Mouse (Mus musculus): Measurements from ENCODE around the gene Gm14408. TPM values are rescaled to one million over a fixed set of nuclear protein-coding genes. Genes with fewer than 3 reads are reported as not detected.

The Gm14408 gene
- polyA plus RNA-seq (2017; shearing (Covaris generic)) = not detected

DNA sequence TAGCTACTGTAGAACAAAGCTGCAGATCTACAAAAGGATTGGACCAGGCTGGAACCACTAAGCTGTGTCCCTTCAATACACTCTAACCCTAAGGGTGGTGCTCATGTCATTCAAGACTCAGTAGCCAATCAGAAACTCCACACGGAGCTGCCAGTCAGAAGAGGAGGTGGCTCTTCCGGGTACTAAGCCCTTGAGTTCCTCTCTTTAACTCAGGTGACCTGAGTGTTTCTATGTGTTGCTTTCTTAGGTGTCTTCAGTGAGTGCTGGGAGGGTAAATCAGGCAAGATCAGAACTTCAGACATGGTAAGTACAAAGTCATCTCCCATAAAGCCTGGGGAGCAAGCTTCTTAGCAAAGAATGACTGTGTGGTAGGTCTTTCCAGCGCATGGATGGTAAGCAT, at the start of gene Gm14408:
TSS of gene Gm14408 (plus strand) at position 301 of the 400 bp plus-strand sequence.

DNA sequence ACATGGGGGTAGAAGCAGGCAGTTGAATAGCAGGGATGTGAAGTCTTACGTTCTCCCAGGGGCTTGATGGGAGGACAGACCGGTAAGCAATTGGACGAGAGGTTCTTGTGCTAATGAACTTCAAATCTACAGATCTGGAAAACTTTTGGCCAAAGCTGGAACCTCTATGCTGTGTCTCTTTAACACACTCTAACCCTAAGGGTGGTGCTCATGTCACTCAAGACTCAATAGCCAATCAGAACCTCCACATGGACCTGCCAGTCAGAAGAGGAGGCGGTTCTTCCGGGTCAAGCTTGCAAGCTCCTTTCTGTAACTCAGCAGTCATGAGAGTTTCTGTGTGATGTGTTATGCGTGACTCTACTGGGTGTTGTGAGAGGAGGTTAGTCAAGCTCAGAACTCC, 32.6 kb upstream of the Gm14408 start, which contains the start of gene Gm14295:
TSS of gene Gm14295 (plus strand) at position 301 of the 400 bp plus-strand sequence.

Other genes starting within 250 kb of the Gm14408 start
- not detected for gene Gm14308, start 194.8 kb upstream of the Gm14408 start, polyA plus RNA-seq (2017; shearing (Covaris generic))
- gene Zfp973, start 160.6 kb upstream of the Gm14408 start, polyA plus RNA-seq (2017; shearing (Covaris generic)) = 3.0 TPM
- 6.1 TPM for gene Gm14305, start 122.8 kb upstream of the Gm14408 start, polyA plus RNA-seq (2017; shearing (Covaris generic))
- gene Gm14295, start 32.5 kb upstream of the Gm14408 start, polyA plus RNA-seq (2017; shearing (Covaris generic)) = 5.9 TPM
- gene Gm14296, start 96.7 kb downstream of the Gm14408 start, polyA plus RNA-seq (2017; shearing (Covaris generic)) = 1.2 TPM
- gene Gm14419, start 169.8 kb downstream of the Gm14408 start, polyA plus RNA-seq (2017; shearing (Covaris generic)) = 0.24 TPM
- gene Gm14401, start 243.2 kb downstream of the Gm14408 start, polyA plus RNA-seq (2017; shearing (Covaris generic)) = not detected